Mouse (Mus musculus) heart, embryonic 16.5 days (tissue): Measurements from ENCODE around the gene Scrn1. TPM values are rescaled to one million over a fixed set of nuclear protein-coding genes. Genes with fewer than 3 reads are reported as not detected.

ENCODE experiments used
- ATAC-seq: fragments of 200-750 bp; cut with Nextera tagmentation; replicated peaks from 2 replicates; pipeline ENCODE4 v1.8.0; 2017; ENCODE audit warnings: moderate number of reproducible peaks; ENCODE audit not compliant: insufficient read depth, low FRiP score; ENCODE audit errors: extremely low read depth
- H3K27ac ChIP-seq: fragments of 300-500 bp; sonication (generic); 2 replicates; pipeline ENCODE4 v1.5.1; 2014; ENCODE audit warnings: mild to moderate bottlenecking, low read length, control low read depth, moderate library complexity
- H3K27me3 ChIP-seq: fragments of 300-500 bp; sonication (generic); 2 replicates; pipeline ENCODE4 v1.6.1; 2014; ENCODE audit warnings: low read length, mixed read lengths; ENCODE audit not compliant: control insufficient read depth, insufficient read depth
- H3K36me3 ChIP-seq: fragments of 300-500 bp; sonication (generic); 2 replicates; pipeline ENCODE4 v1.6.1; 2014; ENCODE audit not compliant: control insufficient read depth, insufficient read depth
- H3K4me1 ChIP-seq: fragments of 300-500 bp; sonication (generic); 2 replicates; pipeline ENCODE4 v1.6.1; 2014; ENCODE audit warnings: low read length, mixed read lengths; ENCODE audit not compliant: control insufficient read depth, insufficient read depth
- H3K4me2 ChIP-seq: fragments of 300-500 bp; sonication (generic); 2 replicates; pipeline ENCODE4 v1.6.1; 2014; ENCODE audit warnings: low read depth, mild to moderate bottlenecking, control low read depth, low read length
- H3K4me3 ChIP-seq: fragments of 300-500 bp; sonication (generic); 2 replicates; pipeline ENCODE4 v1.5.1; 2014; ENCODE audit warnings: mild to moderate bottlenecking, control low read depth, low read length
- H3K9ac ChIP-seq: fragments of 300-500 bp; sonication (generic); 2 replicates; pipeline ENCODE4 v1.6.1; 2014; ENCODE audit warnings: low read length, control low read depth
- H3K9me3 ChIP-seq: fragments of 300-500 bp; sonication (generic); replicated peaks from 2 replicates; pipeline ENCODE4 v1.6.1; 2016; ENCODE audit warnings: low read length; ENCODE audit not compliant: control insufficient read depth
- WGBS: fragments of 180-500 bp; shearing (Covaris S2); extraction: QIAGEN DNeasy Blood & Tissue Kit; methylation state at CpG from one replicate; pipeline ENCODE4 v1.1.7; 2014; 5-methylcytosine and 5-hydroxymethylcytosine counted together
- polyA plus RNA-seq: library from polyadenylated mRNA; unstranded; fragments of >200 nt; fragmentation: Nextera tagmentation; extraction: Ambion mirVana; gene quantifications from 2 replicates; pipeline ENCODE4 v1.2.1, GENCODE M21; 2015

Scrn1 gene
- polyA plus RNA-seq, 1 experiment from 2014 or later, result 5.1 TPM

GRCm38 (mm10) chr6:54557671-54558070 is 8.6 kb downstream of the Scrn1 start:
- H3K27ac ChIP-seq, result no peak overlapping the region
- no peaks in the 10 kb centered on the region for H3K27me3 ChIP-seq
- H3K9me3 ChIP-seq, result no peaks in the 10 kb centered on the region
- no peak overlapping the region for H3K9ac ChIP-seq
- H3K36me3 ChIP-seq, result no peaks in the 10 kb centered on the region
- H3K4me2 ChIP-seq, result no peak overlapping the region
- WGBS, result 91% methylated on average over 7 of the region's 7 CpGs
- H3K4me3 ChIP-seq, result no peak overlapping the region
- H3K4me1 ChIP-seq, result peaks cover 5% of the 10 kb centered on the region
- ATAC-seq, result no peak

- no peaks in the 10 kb centered on the region for H3K9me3 ChIP-seq
- H3K27me3 ChIP-seq, result no peaks in the 10 kb centered on the region
- peaks cover 4% of the 10 kb centered on the region; the same call in 1 of the 2 replicates for H3K4me1 ChIP-seq
- 54% methylated on average over 1 of the region's 1 CpGs for WGBS
- H3K4me2 ChIP-seq, result no peak overlapping the region
- no peak overlapping the region for H3K27ac ChIP-seq
- no peak overlapping the region for H3K4me3 ChIP-seq
- ATAC-seq, result no peak
- H3K9ac ChIP-seq, result no peak overlapping the region
- H3K36me3 ChIP-seq, result no peaks in the 10 kb centered on the region
Measured at GRCm38 (mm10) chr6:54555816-54556215, 10.5 kb downstream of the Scrn1 start.

- no peak overlapping the region for H3K4me3 ChIP-seq
- 54% methylated on average over 8 of the region's 8 CpGs for WGBS
- no peak overlapping the region for H3K9ac ChIP-seq
- no peak for ATAC-seq
- no peaks in the 10 kb centered on the region for H3K36me3 ChIP-seq
- no peak overlapping the region for H3K27ac ChIP-seq
- H3K27me3 ChIP-seq, result no peaks in the 10 kb centered on the region
- peaks cover 8% of the 10 kb centered on the region; the same call in 1 of the 2 replicates for H3K4me1 ChIP-seq
- H3K4me2 ChIP-seq, result no peak overlapping the region
- no peaks in the 10 kb centered on the region for H3K9me3 ChIP-seq
Measured at GRCm38 (mm10) chr6:54554341-54555110, 11.8 kb downstream of the Scrn1 start.

- ATAC-seq, result no peak
- Histone ChIP-seq H3K4me2 (no peak overlapping the region), H3K36me3 (no peaks in the 10 kb centered on the region), H3K4me3 (no peak overlapping the region), H3K27me3 (no peaks in the 10 kb centered on the region), H3K27ac (no peak overlapping the region), H3K9ac (no peak overlapping the region), H3K4me1 (peaks cover 8% of the 10 kb centered on the region; the same call in 1 of the 2 replicates), H3K9me3 (no peaks in the 10 kb centered on the region)
- 74% methylated on average over 2 of the region's 2 CpGs for WGBS
Measured at GRCm38 (mm10) chr6:54553632-54554031, 12.7 kb downstream of the Scrn1 start.

GRCm38 (mm10) chr6:54552721-54553413 is 13.4 kb downstream of the Scrn1 start:
- no peak overlapping the region for H3K9ac ChIP-seq
- H3K36me3 ChIP-seq, result no peaks in the 10 kb centered on the region
- H3K27ac ChIP-seq, result no peak overlapping the region
- H3K9me3 ChIP-seq, result no peaks in the 10 kb centered on the region
- no peaks in the 10 kb centered on the region for H3K27me3 ChIP-seq
- no peak overlapping the region for H3K4me2 ChIP-seq
- peaks cover 13% of the 10 kb centered on the region for H3K4me1 ChIP-seq
- no peak for ATAC-seq
- WGBS, result 86% methylated on average over 9 of the region's 9 CpGs
- H3K4me3 ChIP-seq, result no peak overlapping the region

GRCm38 (mm10) chr6:54550801-54551323 is 15.4 kb downstream of the Scrn1 start:
- H3K36me3 ChIP-seq, result no peaks in the 10 kb centered on the region
- H3K9ac ChIP-seq, result no peak overlapping the region
- no peaks in the 10 kb centered on the region for H3K27me3 ChIP-seq
- no peak overlapping the region for H3K27ac ChIP-seq
- H3K4me1 ChIP-seq, result peaks cover 13% of the 10 kb centered on the region
- 0 out of 2 replicates have a peak, but pooled peaks have one; percentile 23 for ATAC-seq
- no peak overlapping the region for H3K4me3 ChIP-seq
- no peaks in the 10 kb centered on the region for H3K9me3 ChIP-seq
- 33% methylated on average over 6 of the region's 7 CpGs for WGBS
- no peak overlapping the region for H3K4me2 ChIP-seq

GRCm38 (mm10) chr6:54549311-54549710 is 17.0 kb downstream of the Scrn1 start:
- Histone ChIP-seq H3K27me3 (no peaks in the 10 kb centered on the region), H3K27ac (no peak overlapping the region), H3K9me3 (no peaks in the 10 kb centered on the region), H3K4me3 (no peak overlapping the region), H3K9ac (no peak overlapping the region), H3K4me1 (peaks cover 13% of the 10 kb centered on the region), H3K4me2 (no peak overlapping the region), H3K36me3 (no peaks in the 10 kb centered on the region)
- WGBS, result 76% methylated on average over 4 of the region's 4 CpGs
- ATAC-seq, result no peak

- H3K9me3 ChIP-seq, result no peaks in the 10 kb centered on the region
- H3K27ac ChIP-seq, result no peak overlapping the region
- ATAC-seq, result no peak
- no peak overlapping the region for H3K4me3 ChIP-seq
- H3K9ac ChIP-seq, result no peak overlapping the region
- peaks cover 11% of the 10 kb centered on the region for H3K4me1 ChIP-seq
- H3K27me3 ChIP-seq, result no peaks in the 10 kb centered on the region
- 44% methylated on average over 13 of the region's 13 CpGs for WGBS
- H3K4me2 ChIP-seq, result no peak overlapping the region
- no peaks in the 10 kb centered on the region for H3K36me3 ChIP-seq
Measured at GRCm38 (mm10) chr6:54548314-54549019, 17.8 kb downstream of the Scrn1 start.
